Mouse (Mus musculus): ENCODE data around the gene Plekha5.

DNA sequence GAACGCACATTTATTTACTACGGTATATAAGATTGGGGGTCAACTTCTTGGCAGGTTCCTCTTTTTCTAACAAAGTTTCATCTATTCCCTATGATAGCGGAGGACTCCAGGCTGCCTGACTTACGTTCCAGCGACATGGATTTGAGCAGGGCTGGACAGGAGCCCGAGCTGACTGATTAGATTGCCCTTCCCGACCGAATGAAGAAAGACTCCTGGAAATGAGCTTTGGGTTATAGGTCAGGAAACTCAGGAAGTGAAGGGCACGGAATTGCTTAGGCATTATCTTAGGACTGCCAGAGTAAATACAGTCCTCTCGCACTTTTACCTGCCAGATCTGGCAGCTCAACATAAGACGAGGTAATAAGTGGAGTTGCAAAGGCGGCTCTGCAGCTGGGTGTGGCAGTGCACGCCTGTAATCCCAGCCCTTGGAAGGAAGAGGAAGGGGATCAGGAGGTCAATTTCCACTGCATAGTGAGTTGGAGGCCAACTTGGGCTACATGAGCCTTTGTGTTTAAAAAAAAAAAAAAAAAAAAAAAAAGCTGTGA lies 21.0 kb upstream of the Plekha5 start:
- TF ChIP-seq POLR2A (IDR thresholded peaks at IDR 0.05; ENCODE audit: borderline replicate concordance, low read depth, low read length) (no peak), CTCF (IDR thresholded peaks at IDR 0.05; ENCODE audit: low read depth, low read length) (no peak)

Measured in bone marrow macrophage, adult 2 months (primary cell).